Mouse (Mus musculus): ENCODE data around the gene Prmt9. TPM values are rescaled to one million over a fixed set of nuclear protein-coding genes. Genes with fewer than 3 reads are reported as not detected.
A peak's percentile ranks its signal among the peaks of the same experiment; 100 is the strongest.

Prmt9 gene
- polyA plus RNA-seq, 1 experiment from 2014 or later, result 9.7 TPM

DNA sequence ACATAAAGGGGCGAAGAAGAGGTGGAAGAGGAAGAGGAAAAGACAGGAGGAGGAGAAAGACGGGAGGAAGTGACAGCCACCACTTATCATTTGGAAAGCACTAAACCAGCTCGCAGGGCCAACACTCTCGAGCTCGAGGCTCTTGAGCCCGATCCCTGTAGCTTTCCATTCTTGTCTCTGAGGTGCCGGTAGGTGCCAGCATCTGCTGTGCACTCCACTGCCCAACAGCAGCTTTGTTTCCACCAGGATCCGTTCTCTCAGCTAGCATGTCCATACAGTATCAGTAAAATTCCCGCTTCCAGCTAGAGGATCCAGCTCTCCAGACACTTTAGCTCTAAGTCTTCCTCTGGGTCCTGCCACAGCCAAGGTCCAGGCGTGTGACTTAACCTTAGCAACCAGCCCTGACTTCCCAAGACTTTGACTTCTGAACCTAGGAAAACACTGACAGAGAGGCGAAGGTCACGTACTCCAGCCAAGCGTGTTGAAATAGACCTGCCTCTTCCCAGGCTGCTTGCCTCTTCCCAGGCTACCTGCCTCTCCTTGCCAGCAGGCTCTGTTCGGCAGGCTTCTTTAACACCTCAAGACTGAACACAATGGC lies 25.1 kb upstream of the Prmt9 start:
- 0 out of 2 replicates have a peak overlapping the region, but pooled peaks have one; percentile 35 for H3K27ac ChIP-seq (replicated peaks)

DNA sequence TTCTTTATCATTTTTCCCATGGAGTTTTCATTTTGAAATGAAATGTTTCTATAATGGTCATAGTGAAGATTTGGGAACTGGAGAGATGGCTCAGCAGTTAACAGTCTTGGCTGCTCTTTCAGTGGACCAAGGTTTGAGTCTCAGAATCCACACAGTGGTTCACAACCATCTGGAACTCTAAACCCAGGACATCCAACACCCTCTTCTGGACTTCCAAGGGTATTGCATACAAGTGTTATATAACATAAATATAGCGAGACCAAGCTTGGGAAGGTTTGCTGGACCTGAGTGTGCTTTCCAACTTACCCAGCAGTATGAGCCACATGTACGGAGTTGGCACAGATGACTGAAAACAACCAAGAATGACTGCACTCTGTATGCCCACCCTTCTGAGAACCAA lies 24.3 kb upstream of the Prmt9 start:
- Histone ChIP-seq H3K4me1 (replicated peaks; ENCODE audit: control insufficient read depth, insufficient read depth) (no peaks in the 10 kb centered on the region), H3K9me3 (ENCODE audit: control insufficient read depth, low read length) (no peaks in the 10 kb centered on the region), H3K27ac (replicated peaks) (no peak overlapping the region), H3K36me3 (ENCODE audit: control insufficient read depth, insufficient read depth, low read length) (no peaks in the 10 kb centered on the region), H3K9ac (ENCODE audit: low read length) (no peak overlapping the region), H3K4me3 (ENCODE audit: low read depth, low read length) (no peak overlapping the region), H3K4me2 (replicated peaks; ENCODE audit: low read depth) (no peak overlapping the region), H3K27me3 (ENCODE audit: control insufficient read depth, insufficient read depth, low read length) (no peaks in the 10 kb centered on the region)
- DNase-seq (ENCODE audit: low spot score), result no peak
- 97% methylated on average over 2 of the region's 2 CpGs for WGBS
- ATAC-seq (ENCODE audit: low FRiP score, low TSS enrichment), result no peak
- TF ChIP-seq EP300 (optimal IDR thresholded peaks at IDR 0.05) (no peak), CTCF (IDR thresholded peaks at IDR 0.05; ENCODE audit: low read depth) (peak; percentile 61)

More for the DNA sequence above, 25.1 kb upstream of the Prmt9 start:
- Histone ChIP-seq H3K9ac (ENCODE audit: low read length) (no peak overlapping the region), H3K27me3 (ENCODE audit: control insufficient read depth, insufficient read depth, low read length) (no peaks in the 10 kb centered on the region), H3K9me3 (ENCODE audit: control insufficient read depth, low read length) (no peaks in the 10 kb centered on the region), H3K4me3 (ENCODE audit: low read depth, low read length) (no peak overlapping the region), H3K4me2 (replicated peaks; ENCODE audit: low read depth) (no peak overlapping the region), H3K4me1 (replicated peaks; ENCODE audit: control insufficient read depth, insufficient read depth) (no peaks in the 10 kb centered on the region), H3K36me3 (ENCODE audit: control insufficient read depth, insufficient read depth, low read length) (no peaks in the 10 kb centered on the region)
- ATAC-seq (ENCODE audit: low FRiP score, low TSS enrichment) (peak; percentile 36; the same call in 1 of the 2 replicates), DNase-seq (ENCODE audit: low spot score) (no peak)
- WGBS, result 64% methylated on average over 14 of the region's 14 CpGs
- TF ChIP-seq EP300 (optimal IDR thresholded peaks at IDR 0.05) (no peak), CTCF (IDR thresholded peaks at IDR 0.05; ENCODE audit: low read depth) (no peak)

DNA sequence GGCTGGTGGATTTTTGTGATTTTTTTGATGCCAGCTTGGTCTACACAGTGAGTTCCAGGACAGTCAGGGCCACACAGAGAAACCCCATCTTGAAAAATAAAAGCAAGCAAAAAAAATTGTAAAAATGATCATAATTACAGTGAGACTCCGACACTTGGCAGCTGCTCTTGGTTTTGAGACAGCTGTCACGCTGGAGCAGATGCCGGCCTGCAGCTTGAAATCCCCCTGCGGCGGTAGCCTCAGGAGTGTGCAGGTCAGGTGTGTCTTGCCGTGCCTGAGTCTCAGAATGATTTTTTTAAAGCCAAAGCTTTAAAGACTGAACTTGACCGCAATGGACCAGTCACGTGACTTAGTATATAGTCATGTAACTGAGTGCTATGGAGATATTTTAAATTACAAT lies 23.1 kb upstream of the Prmt9 start:
- no peak for TF ChIP-seq CTCF (IDR thresholded peaks at IDR 0.05; ENCODE audit: low read depth)
- no peak for TF ChIP-seq EP300 (optimal IDR thresholded peaks at IDR 0.05)
- WGBS, result 77% methylated on average over 8 of the region's 8 CpGs

DNA sequence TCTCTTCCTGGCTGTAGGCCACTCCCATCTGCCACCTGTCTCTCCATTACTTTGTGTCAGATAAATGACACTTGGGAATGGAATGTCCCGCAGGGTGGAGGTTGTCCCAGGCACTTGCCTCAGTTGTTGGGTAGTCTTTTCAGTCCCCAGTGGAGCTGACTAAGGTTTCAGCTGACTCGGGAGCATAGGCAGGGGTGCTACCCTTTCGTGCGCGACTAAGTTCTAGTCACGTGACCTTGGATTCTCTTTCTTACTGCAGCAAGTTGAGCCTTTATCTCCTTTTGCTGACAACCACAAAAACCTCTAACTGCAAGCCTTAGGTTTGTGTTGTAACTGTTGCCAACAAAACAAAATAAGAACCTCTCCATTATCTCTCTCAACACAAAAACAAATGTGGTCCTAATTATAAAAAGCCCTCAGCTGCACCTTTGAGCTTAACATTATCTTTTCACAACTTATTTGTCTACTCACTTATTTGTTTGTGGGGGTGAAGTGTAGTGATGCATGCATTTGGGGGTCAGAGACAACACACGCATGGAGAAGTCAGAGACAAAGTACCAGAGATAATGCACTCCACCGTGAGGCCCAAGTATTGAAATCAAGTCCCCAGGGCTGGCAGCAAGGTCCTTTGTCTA lies 14.7 kb upstream of the Prmt9 start:
- 63% methylated on average over 8 of the region's 8 CpGs for WGBS
- no peaks in the 10 kb centered on the region for H3K27me3 ChIP-seq (ENCODE audit: control insufficient read depth, insufficient read depth, low read length)
- ATAC-seq (ENCODE audit: low FRiP score, low TSS enrichment) (no peak), DNase-seq (ENCODE audit: low spot score) (no peak)
- no peak overlapping the region for H3K4me3 ChIP-seq (ENCODE audit: low read depth, low read length)
- H3K4me2 ChIP-seq (replicated peaks; ENCODE audit: low read depth), result no peak overlapping the region
- H3K36me3 ChIP-seq (ENCODE audit: control insufficient read depth, insufficient read depth, low read length), result no peaks in the 10 kb centered on the region
- H3K27ac ChIP-seq (replicated peaks), result no peak overlapping the region
- H3K4me1 ChIP-seq (replicated peaks; ENCODE audit: control insufficient read depth, insufficient read depth), result no peaks in the 10 kb centered on the region
- no peak overlapping the region for H3K9ac ChIP-seq (ENCODE audit: low read length)
- TF ChIP-seq CTCF (IDR thresholded peaks at IDR 0.05; ENCODE audit: low read depth) (no peak), EP300 (optimal IDR thresholded peaks at IDR 0.05) (no peak)
- no peaks in the 10 kb centered on the region for H3K9me3 ChIP-seq (ENCODE audit: control insufficient read depth, low read length)

More for the DNA sequence above, 23.1 kb upstream of the Prmt9 start:
- Histone ChIP-seq H3K4me3 (ENCODE audit: low read depth, low read length) (no peak overlapping the region), H3K36me3 (ENCODE audit: control insufficient read depth, insufficient read depth, low read length) (no peaks in the 10 kb centered on the region), H3K9ac (ENCODE audit: low read length) (no peak overlapping the region), H3K27ac (replicated peaks) (no peak overlapping the region), H3K4me1 (replicated peaks; ENCODE audit: control insufficient read depth, insufficient read depth) (no peaks in the 10 kb centered on the region), H3K27me3 (ENCODE audit: control insufficient read depth, insufficient read depth, low read length) (no peaks in the 10 kb centered on the region), H3K4me2 (replicated peaks; ENCODE audit: low read depth) (no peak overlapping the region), H3K9me3 (ENCODE audit: control insufficient read depth, low read length) (no peaks in the 10 kb centered on the region)
- DNase-seq (ENCODE audit: low spot score) (no peak), ATAC-seq (ENCODE audit: low FRiP score, low TSS enrichment) (no peak)

DNA sequence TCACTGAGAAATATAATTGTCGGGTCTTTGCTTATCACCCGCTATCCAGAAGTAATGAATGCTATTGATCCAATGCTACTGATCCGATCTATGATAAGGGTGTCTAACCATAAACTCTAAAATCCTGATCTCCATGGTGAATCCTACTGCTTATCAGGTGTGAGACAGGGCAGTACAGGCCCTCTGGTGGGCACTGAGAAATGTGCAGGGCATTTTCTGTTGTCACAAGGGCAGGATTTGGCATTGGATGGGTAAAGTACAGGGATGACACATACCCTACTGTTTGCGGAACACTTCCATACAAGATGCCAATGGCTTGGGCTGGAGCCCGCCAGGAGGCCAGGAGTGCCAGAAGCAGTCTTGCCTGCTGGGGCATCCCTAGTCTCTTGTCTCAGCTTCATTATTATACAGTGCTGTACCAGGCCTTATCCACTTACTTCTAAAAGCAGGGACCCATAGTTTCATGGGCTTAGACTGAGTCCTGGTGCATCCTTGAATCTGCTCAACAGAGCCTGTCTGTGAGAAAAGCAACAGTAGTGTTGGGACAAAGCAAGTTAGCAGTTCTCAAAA lies 14.1 kb upstream of the Prmt9 start:
- Histone ChIP-seq H3K4me2 (replicated peaks; ENCODE audit: low read depth) (no peak overlapping the region), H3K27ac (replicated peaks) (no peak overlapping the region), H3K27me3 (ENCODE audit: control insufficient read depth, insufficient read depth, low read length) (no peaks in the 10 kb centered on the region), H3K9ac (ENCODE audit: low read length) (no peak overlapping the region), H3K9me3 (ENCODE audit: control insufficient read depth, low read length) (no peaks in the 10 kb centered on the region), H3K36me3 (ENCODE audit: control insufficient read depth, insufficient read depth, low read length) (no peaks in the 10 kb centered on the region), H3K4me1 (replicated peaks; ENCODE audit: control insufficient read depth, insufficient read depth) (no peaks in the 10 kb centered on the region), H3K4me3 (ENCODE audit: low read depth, low read length) (no peak overlapping the region)
- ATAC-seq (ENCODE audit: low FRiP score, low TSS enrichment) (peak; percentile 59), DNase-seq (ENCODE audit: low spot score) (peak; percentile 54)
- WGBS, result 73% methylated on average over 5 of the region's 5 CpGs
- no peak for TF ChIP-seq EP300 (optimal IDR thresholded peaks at IDR 0.05)
- peak; percentile 86 for TF ChIP-seq CTCF (IDR thresholded peaks at IDR 0.05; ENCODE audit: low read depth)

DNA sequence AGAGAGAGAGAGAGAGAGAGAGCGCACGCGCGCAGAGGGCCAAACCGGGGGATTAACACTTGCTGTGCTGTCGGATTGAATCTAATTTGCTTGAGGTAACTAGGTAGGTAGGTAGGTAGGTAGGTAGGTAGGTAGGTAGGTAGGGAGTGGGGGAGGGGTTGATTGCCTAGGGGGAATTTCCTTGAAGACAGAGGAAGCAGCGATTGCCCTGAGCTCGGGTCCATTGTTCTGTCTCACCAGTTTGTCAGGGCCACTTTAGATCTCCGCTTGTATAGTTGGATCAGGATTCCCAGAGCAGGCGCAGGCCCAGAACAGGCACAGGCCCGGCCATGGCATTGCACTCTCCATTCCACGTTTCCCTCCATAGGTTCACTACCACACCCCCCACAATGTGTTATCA lies 12.4 kb upstream of the Prmt9 start:
- no peaks in the 10 kb centered on the region for H3K36me3 ChIP-seq (ENCODE audit: control insufficient read depth, insufficient read depth, low read length)
- H3K27me3 ChIP-seq (ENCODE audit: control insufficient read depth, insufficient read depth, low read length), result no peaks in the 10 kb centered on the region
- H3K4me2 ChIP-seq (replicated peaks; ENCODE audit: low read depth), result no peak overlapping the region
- H3K4me1 ChIP-seq (replicated peaks; ENCODE audit: control insufficient read depth, insufficient read depth), result no peaks in the 10 kb centered on the region
- no peak overlapping the region for H3K27ac ChIP-seq (replicated peaks)
- no peaks in the 10 kb centered on the region for H3K9me3 ChIP-seq (ENCODE audit: control insufficient read depth, low read length)
- H3K4me3 ChIP-seq (ENCODE audit: low read depth, low read length), result no peak overlapping the region
- TF ChIP-seq EP300 (optimal IDR thresholded peaks at IDR 0.05) (no peak), CTCF (IDR thresholded peaks at IDR 0.05; ENCODE audit: low read depth) (no peak)
- ATAC-seq (ENCODE audit: low FRiP score, low TSS enrichment) (no peak), DNase-seq (ENCODE audit: low spot score) (no peak)
- no peak overlapping the region for H3K9ac ChIP-seq (ENCODE audit: low read length)
- 84% methylated on average over 12 of the region's 12 CpGs for WGBS
